Mouse (Mus musculus) retina, postnatal 1 day (tissue): Measurements from ENCODE around the gene 4930402H24Rik.

Experiments used
- DNase-seq: peaks from one replicate; pipeline ENCODE4 v3.0.0-alpha.2; 2012

The 4930402H24Rik gene

GRCm38 (mm10) chr2:130727752-130728151, 178.5 kb downstream of the 4930402H24Rik start:
- DNase-seq: no peak

- no peak for DNase-seq
These were observed 181.8 kb downstream of the 4930402H24Rik start for GRCm38 (mm10) chr2:130724369-130724768.

- no peak for DNase-seq
These were observed 188.3 kb downstream of the 4930402H24Rik start for GRCm38 (mm10) chr2:130717951-130718350.

GRCm38 (mm10) chr2:130707057-130707456, 199.1 kb downstream of the 4930402H24Rik start:
- no peak for DNase-seq

GRCm38 (mm10) chr2:130706602-130707001, 199.6 kb downstream of the 4930402H24Rik start:
- DNase-seq: no peak

GRCm38 (mm10) chr2:130705178-130705577, 201.0 kb downstream of the 4930402H24Rik start:
- DNase-seq: no peak

GRCm38 (mm10) chr2:130704040-130705001, 201.9 kb downstream of the 4930402H24Rik start:
- DNase-seq: no peak

- peak; percentile 34 for DNase-seq
These were observed 208.4 kb downstream of the 4930402H24Rik start for GRCm38 (mm10) chr2:130697821-130698266.

GRCm38 (mm10) chr2:130697153-130697810, 208.9 kb downstream of the 4930402H24Rik start, which contains the start of gene Slc4a11:
Slc4a11 (minus strand) TSS chr2:130697519.
- peak; percentile 62 for DNase-seq

GRCm38 (mm10) chr2:130696700-130697152, 209.5 kb downstream of the 4930402H24Rik start:
- no peak for DNase-seq

GRCm38 (mm10) chr2:130693563-130693962, 212.6 kb downstream of the 4930402H24Rik start:
- DNase-seq: no peak

GRCm38 (mm10) chr2:130689011-130689410, 217.2 kb downstream of the 4930402H24Rik start:
- no peak for DNase-seq

- no peak for DNase-seq
These were observed 220.8 kb downstream of the 4930402H24Rik start for GRCm38 (mm10) chr2:130685426-130685825.

- no peak for DNase-seq
These were observed 224.7 kb downstream of the 4930402H24Rik start for GRCm38 (mm10) chr2:130681531-130681930.

GRCm38 (mm10) chr2:130679899-130680298, 226.3 kb downstream of the 4930402H24Rik start:
- DNase-seq: no peak

GRCm38 (mm10) chr2:130679154-130679553, 227.1 kb downstream of the 4930402H24Rik start:
- no peak for DNase-seq

- no peak for DNase-seq
These were observed 229.0 kb downstream of the 4930402H24Rik start for GRCm38 (mm10) chr2:130677211-130677610.

GRCm38 (mm10) chr2:130667559-130667958, 238.6 kb downstream of the 4930402H24Rik start, which contains the start of gene Itpa:
Itpa (plus strand) TSS chr2:130667610.
- DNase-seq: peak; percentile 95

GRCm38 (mm10) chr2:130664102-130664701, 242.0 kb downstream of the 4930402H24Rik start, which contains the start of gene Ddrgk1:
Ddrgk1 (minus strand) TSS chr2:130664659.
- DNase-seq: peak; percentile 97

- DNase-seq: no peak
These were observed 242.9 kb downstream of the 4930402H24Rik start for GRCm38 (mm10) chr2:130663342-130663741.

GRCm38 (mm10) chr2:130658530-130658929, 247.7 kb downstream of the 4930402H24Rik start:
- DNase-seq: no peak

GRCm38 (mm10) chr2:130657541-130657940, 248.7 kb downstream of the 4930402H24Rik start:
- no peak for DNase-seq

GRCm38 (mm10) chr2:130656536-130656935, 249.7 kb downstream of the 4930402H24Rik start:
- DNase-seq: no peak
